Mouse (Mus musculus) thymus, adult 2 months (tissue): ENCODE data around the gene Cep250.

ENCODE experiments used
- CTCF ChIP-seq: fragments of 200-500 bp; IDR thresholded peaks from 2 replicates; pipeline ENCODE4 v1.5.1; 2012; ENCODE audit warnings: mild to moderate bottlenecking, control low read depth, low read length, moderate library complexity, borderline replicate concordance; ENCODE audit not compliant: control insufficient read depth, poor library complexity, insufficient read depth; ENCODE audit errors: extremely low read depth
- POLR2A ChIP-seq: fragments of 200-500 bp; IDR thresholded peaks from 2 replicates; pipeline ENCODE4 v1.6.1; 2012; ENCODE audit warnings: mild to moderate bottlenecking, low read length, control low read depth, moderate library complexity; ENCODE audit not compliant: control insufficient read depth, poor library complexity, insufficient read depth; ENCODE audit errors: extremely low read depth

GRCm38 (mm10) chr2:156021765-156022164 lies 65.5 kb downstream of the Cep250 start:
- TF ChIP-seq CTCF, result no peak
- TF ChIP-seq POLR2A, result no peak
